Mouse (Mus musculus) kidney, embryonic 15.5 days (tissue): ENCODE measurements around the gene Dnah8. TPM values are rescaled to one million over a fixed set of nuclear protein-coding genes. Genes with fewer than 3 reads are reported as not detected.

ENCODE experiments used
- ATAC-seq: fragments of 200-750 bp; cut with Nextera tagmentation; replicated peaks from 2 replicates; pipeline ENCODE4 v1.8.0; 2017; ENCODE audit warnings: moderate TSS enrichment; ENCODE audit not compliant: low FRiP score
- H3K27ac ChIP-seq: fragments of 300-500 bp; sonication (generic); 2 replicates; pipeline ENCODE4 v1.5.1; 2015; ENCODE audit warnings: mild to moderate bottlenecking, inconsistent platforms
- H3K27me3 ChIP-seq: fragments of 300-500 bp; sonication (generic); 2 replicates; pipeline ENCODE4 v1.6.1; 2015; ENCODE audit warnings: inconsistent platforms
- H3K36me3 ChIP-seq: fragments of 300-500 bp; sonication (generic); 2 replicates; pipeline ENCODE4 v1.6.1; 2015; ENCODE audit warnings: inconsistent platforms
- H3K4me1 ChIP-seq: fragments of 300-500 bp; sonication (generic); 2 replicates; pipeline ENCODE4 v1.6.1; 2015; ENCODE audit warnings: inconsistent platforms
- H3K4me2 ChIP-seq: fragments of 300-500 bp; sonication (generic); 2 replicates; pipeline ENCODE4 v1.6.1; 2015; ENCODE audit warnings: moderate library complexity, mild to moderate bottlenecking, inconsistent platforms
- H3K4me3 ChIP-seq: fragments of 300-500 bp; sonication (generic); replicated peaks from 2 replicates; pipeline ENCODE4 v1.5.1; 2015; ENCODE audit warnings: mild to moderate bottlenecking, inconsistent platforms
- H3K9ac ChIP-seq: fragments of 300-500 bp; sonication (generic); 2 replicates; pipeline ENCODE4 v1.6.1; 2015; ENCODE audit warnings: mild to moderate bottlenecking, inconsistent platforms
- H3K9me3 ChIP-seq: fragments of 300-500 bp; sonication (generic); replicated peaks from 2 replicates; pipeline ENCODE4 v1.6.1; 2016; ENCODE audit warnings: inconsistent platforms
- WGBS: fragments of 180-500 bp; shearing (Covaris S2); methylation state at CpG from one replicate; pipeline ENCODE4 v1.1.7; 2015; ENCODE audit warnings: mixed read lengths; 5-methylcytosine and 5-hydroxymethylcytosine counted together
- polyA plus RNA-seq: library from polyadenylated mRNA; unstranded; fragments of >200 nt; fragmentation: Nextera tagmentation; extraction: Ambion mirVana; gene quantifications from 2 replicates; pipeline ENCODE4 v1.2.1, GENCODE M21; 2015

Gene Dnah8
- polyA plus RNA-seq, 1 experiment from 2014 or later = 0.91 TPM

DNA sequence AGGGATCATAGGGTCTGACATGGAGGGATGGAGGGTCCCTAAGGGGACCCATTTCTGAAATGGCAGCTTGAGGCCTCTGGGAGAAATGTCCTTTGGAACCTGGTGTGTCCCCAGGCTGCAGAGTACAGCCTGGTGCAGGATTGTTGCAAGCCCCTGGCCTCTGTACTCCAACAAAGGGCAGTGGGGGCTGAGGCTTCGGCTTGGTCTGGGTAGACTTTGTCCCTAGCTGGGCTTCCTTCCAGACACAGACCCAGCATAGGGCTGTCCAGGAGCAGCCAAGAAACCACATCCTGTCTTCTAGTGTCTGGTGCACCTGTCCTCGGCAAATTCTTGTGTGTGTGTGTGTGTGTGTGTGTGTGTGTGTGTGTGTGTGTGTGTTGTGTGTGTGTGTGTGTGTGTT is 279.9 kb downstream of the Dnah8 start:
- Histone ChIP-seq H3K27me3 (peaks cover 52% of the 10 kb centered on the region), H3K9ac (no peak overlapping the region), H3K36me3 (no peaks in the 10 kb centered on the region), H3K4me1 (peaks cover 8% of the 10 kb centered on the region), H3K27ac (no peak overlapping the region), H3K4me3 (no peak overlapping the region), H3K9me3 (no peaks in the 10 kb centered on the region), H3K4me2 (no peak overlapping the region)
- ATAC-seq = no peak
- 75% methylated on average over 2 of the region's 2 CpGs for WGBS

DNA sequence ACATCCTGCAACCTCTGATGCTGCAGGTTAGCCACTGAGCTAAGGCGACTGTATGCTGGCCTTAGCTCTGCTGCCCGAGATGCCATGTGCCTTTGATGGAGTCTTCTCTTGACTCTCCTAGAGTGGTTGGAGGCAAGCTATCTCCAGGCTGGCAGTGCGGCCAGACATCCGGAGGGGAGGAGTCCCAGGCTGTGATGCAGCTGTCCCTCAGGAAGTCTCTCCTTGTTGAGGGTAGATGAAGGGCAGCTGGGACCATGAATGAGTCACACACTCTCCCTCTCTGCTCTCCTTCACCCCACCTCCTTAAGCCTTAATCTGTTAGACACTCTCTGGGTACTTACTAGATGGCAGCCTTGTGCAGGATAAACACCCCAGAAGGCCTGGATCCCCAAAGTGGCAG is 283.4 kb downstream of the Dnah8 start:
- no peaks in the 10 kb centered on the region for H3K36me3 ChIP-seq
- peaks cover 44% of the 10 kb centered on the region for H3K27me3 ChIP-seq
- no peak for ATAC-seq
- H3K4me2 ChIP-seq = no peak overlapping the region
- H3K9me3 ChIP-seq = no peaks in the 10 kb centered on the region
- no peak overlapping the region for H3K27ac ChIP-seq
- no peaks in the 10 kb centered on the region for H3K4me1 ChIP-seq
- H3K4me3 ChIP-seq = no peak overlapping the region
- H3K9ac ChIP-seq = no peak overlapping the region
- 61% methylated on average over 4 of the region's 4 CpGs for WGBS

DNA sequence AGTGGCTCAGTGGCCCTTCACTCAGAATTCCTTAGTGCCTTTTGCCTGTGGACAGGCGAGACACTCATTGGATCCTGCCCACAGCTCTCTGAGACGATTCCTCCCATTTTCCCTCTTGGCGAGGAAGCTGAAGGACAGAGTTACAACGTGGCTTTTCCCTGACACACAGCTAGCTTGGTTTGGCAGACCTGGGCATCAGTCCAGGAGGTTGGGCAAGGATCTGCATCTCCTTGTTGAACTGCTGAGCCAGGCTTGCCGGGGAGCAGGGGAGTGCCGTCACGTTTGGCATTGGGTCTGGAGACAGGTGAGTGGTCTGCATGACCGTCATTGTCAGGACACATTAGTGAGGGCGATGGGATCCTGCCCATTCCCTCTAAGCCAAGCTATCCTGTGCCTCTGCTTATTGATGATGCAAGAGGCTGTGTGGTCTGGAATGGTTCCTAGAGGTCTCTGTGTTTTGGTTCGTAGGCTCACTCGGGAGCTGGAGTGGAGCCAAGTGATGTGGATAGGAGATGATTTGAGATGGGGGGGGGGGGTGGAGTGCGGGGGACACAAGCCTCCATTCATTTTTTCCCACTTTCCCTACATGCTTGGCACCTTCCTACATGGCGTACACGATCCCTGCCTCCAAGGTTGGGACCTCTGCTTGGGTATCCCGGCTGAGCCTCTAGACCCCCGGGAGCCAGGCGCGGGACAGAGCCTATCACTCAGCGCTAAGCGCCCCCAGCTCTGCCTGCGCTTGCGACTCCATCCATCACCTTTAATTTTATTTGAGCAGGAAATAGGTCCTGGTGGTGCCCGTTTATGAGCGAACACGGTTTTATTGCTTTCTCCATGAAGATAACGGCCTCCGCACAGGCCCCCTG is 286.9 kb downstream of the Dnah8 start:
- H3K4me2 ChIP-seq = 0 out of 2 replicates have a peak overlapping the region, but pooled peaks have one; percentile 14
- 40% methylated on average over 27 of the region's 27 CpGs for WGBS
- H3K27me3 ChIP-seq = peaks cover 29% of the 10 kb centered on the region
- no peak overlapping the region for H3K27ac ChIP-seq
- H3K36me3 ChIP-seq = no peaks in the 10 kb centered on the region
- ATAC-seq = no peak
- H3K4me1 ChIP-seq = no peaks in the 10 kb centered on the region
- no peak overlapping the region for H3K9ac ChIP-seq
- H3K4me3 ChIP-seq = no peak overlapping the region
- no peaks in the 10 kb centered on the region for H3K9me3 ChIP-seq

DNA sequence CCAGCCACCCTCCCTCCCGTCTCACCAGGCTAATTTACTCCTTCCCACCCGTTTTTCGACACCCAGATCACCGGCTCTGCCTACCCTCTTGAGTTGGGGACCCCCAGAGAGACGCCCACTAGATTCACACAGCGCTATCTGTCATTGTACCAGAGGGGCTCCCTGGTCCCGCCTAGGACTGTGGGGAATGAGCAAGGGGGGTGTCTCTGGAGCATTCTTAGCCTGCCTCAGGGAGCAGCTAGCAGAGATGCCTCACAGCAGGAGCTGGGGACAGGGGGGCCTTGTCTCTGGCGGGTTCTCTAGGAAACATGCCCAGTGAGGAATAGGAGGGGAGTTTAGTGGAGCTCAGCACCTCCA is 287.6 kb downstream of the Dnah8 start:
- H3K9ac ChIP-seq = no peak overlapping the region
- no peaks in the 10 kb centered on the region for H3K36me3 ChIP-seq
- ATAC-seq = no peak
- 0 out of 2 replicates have a peak overlapping the region, but pooled peaks have one; percentile 14 for H3K4me2 ChIP-seq
- H3K9me3 ChIP-seq = no peaks in the 10 kb centered on the region
- WGBS = 14% methylated on average over 8 of the region's 8 CpGs
- H3K27ac ChIP-seq = no peak overlapping the region
- no peak overlapping the region for H3K4me3 ChIP-seq
- no peaks in the 10 kb centered on the region for H3K4me1 ChIP-seq
- peaks cover 29% of the 10 kb centered on the region for H3K27me3 ChIP-seq

DNA sequence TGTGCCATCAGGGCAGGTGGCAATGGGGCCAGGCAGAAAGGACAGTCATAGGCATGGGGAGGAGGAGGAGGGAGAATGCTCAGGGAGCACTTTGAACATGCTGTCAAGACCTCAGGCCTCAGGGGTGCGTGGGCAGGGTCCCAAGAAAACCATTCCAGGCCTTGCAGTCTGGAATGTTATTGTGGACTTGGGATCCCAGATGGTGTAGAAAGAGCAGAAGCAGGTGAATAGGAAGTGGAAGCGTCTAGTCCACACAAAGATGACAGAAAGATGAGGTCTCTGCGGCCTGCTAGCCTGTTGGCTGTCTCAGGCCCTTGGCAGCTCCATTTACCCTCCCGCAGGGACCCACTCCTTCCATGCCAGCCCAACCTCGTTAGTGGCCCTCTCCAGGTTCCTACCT is 288.4 kb downstream of the Dnah8 start:
- H3K9ac ChIP-seq = no peak overlapping the region
- no peak overlapping the region for H3K4me3 ChIP-seq
- H3K4me2 ChIP-seq = no peak overlapping the region
- no peak for ATAC-seq
- peaks cover 29% of the 10 kb centered on the region for H3K27me3 ChIP-seq
- 55% methylated on average over 5 of the region's 5 CpGs for WGBS
- H3K27ac ChIP-seq = no peak overlapping the region
- H3K4me1 ChIP-seq = no peaks in the 10 kb centered on the region
- H3K9me3 ChIP-seq = no peaks in the 10 kb centered on the region
- H3K36me3 ChIP-seq = no peaks in the 10 kb centered on the region

DNA sequence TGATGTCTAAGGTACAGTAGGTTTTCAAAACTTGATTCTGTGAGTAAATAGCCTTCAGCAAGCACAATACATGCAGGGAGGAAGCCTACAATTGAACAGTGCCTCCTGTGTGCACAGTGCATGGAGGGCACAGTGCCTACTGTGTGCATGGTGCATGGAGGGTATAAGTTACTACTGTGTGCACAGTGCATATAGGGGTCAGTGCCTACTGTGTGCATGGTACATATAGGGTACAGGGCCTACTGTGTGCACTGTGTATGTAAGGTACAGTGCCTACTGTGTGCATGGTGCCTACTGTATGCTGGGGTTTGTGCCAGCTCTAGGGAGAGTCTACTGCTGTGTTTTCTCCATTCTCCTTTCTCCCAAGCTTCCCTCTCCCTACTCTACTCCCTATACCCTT is 290.1 kb downstream of the Dnah8 start:
- Histone ChIP-seq H3K9me3 (no peaks in the 10 kb centered on the region), H3K9ac (no peak overlapping the region), H3K4me3 (no peak overlapping the region), H3K27me3 (peaks cover 29% of the 10 kb centered on the region), H3K4me1 (no peaks in the 10 kb centered on the region), H3K4me2 (no peak overlapping the region), H3K36me3 (no peaks in the 10 kb centered on the region), H3K27ac (no peak overlapping the region)
- no peak for ATAC-seq

DNA sequence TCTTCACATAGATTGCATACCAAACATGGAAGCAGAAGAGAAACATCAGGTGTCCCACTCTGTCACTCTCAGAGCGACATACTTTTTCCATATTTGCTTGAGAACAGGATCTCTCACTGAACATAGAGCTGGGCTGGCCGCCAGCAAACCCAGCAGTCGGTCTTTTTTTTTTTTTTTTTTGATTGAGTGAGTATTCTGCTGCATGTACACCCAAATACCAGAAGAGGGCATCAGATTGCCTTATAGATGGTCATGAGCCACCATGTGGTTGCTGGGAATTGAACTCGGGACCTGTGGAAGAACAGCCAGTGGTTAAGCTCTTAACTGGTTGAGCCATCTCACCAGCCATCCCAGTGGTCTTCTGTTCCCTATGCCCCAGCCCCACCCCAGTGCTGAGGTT is 299.4 kb downstream of the Dnah8 start:
- no peaks in the 10 kb centered on the region for H3K9me3 ChIP-seq
- no peak for ATAC-seq
- 66% methylated on average over 4 of the region's 4 CpGs for WGBS
- H3K4me3 ChIP-seq = no peak overlapping the region
- no peaks in the 10 kb centered on the region for H3K36me3 ChIP-seq
- no peak overlapping the region for H3K9ac ChIP-seq
- no peak overlapping the region for H3K4me2 ChIP-seq
- H3K27ac ChIP-seq = no peak overlapping the region
- no peaks in the 10 kb centered on the region for H3K4me1 ChIP-seq
- no peaks in the 10 kb centered on the region for H3K27me3 ChIP-seq

Other genes with a start within 250 kb of the Dnah8 start
- 54.3 and 57.8 TPM in 2 replicates for gene Btbd9, start 47.9 kb upstream of the Dnah8 start, polyA plus RNA-seq
- 221 and 230 TPM in 2 replicates for gene Glo1, start 2.5 kb downstream of the Dnah8 start, polyA plus RNA-seq